Mouse (Mus musculus) liver, adult 2 months (tissue): ENCODE results near the gene Cenpn. TPM values are rescaled to one million over a fixed set of nuclear protein-coding genes. Genes with fewer than 3 reads are reported as not detected.

ENCODE experiments used
- DNase-seq: peaks from one replicate; pipeline ENCODE4 v3.0.0-alpha.2; 2011; ENCODE audit warnings: low read depth, low spot score; ENCODE audit errors: extremely low read depth
- H3K27ac ChIP-seq: fragments of 200-500 bp; replicated peaks from 2 replicates; pipeline ENCODE4 v1.5.1; 2012; ENCODE audit warnings: low read depth, mild to moderate bottlenecking, control low read depth, inconsistent platforms, low read length; ENCODE audit not compliant: insufficient read depth
- H3K27me3 ChIP-seq: fragments of 200-500 bp; 2 replicates; pipeline ENCODE4 v1.6.1; 2012; ENCODE audit warnings: mild to moderate bottlenecking, moderate library complexity, low read length, inconsistent platforms; ENCODE audit not compliant: control insufficient read depth, insufficient read depth
- H3K36me3 ChIP-seq: fragments of 200-500 bp; 2 replicates; pipeline ENCODE4 v1.6.1; 2012; ENCODE audit warnings: low read length, inconsistent platforms; ENCODE audit not compliant: control insufficient read depth, insufficient read depth
- H3K4me1 ChIP-seq: fragments of 200-500 bp; 2 replicates; pipeline ENCODE4 v1.6.1; 2011; ENCODE audit warnings: low read length; ENCODE audit not compliant: control insufficient read depth, insufficient read depth
- H3K4me3 ChIP-seq: fragments of 200-500 bp; 2 replicates; pipeline ENCODE4 v1.5.1; 2011; ENCODE audit warnings: low read depth, mild to moderate bottlenecking, control low read depth, low read length, moderate library complexity; ENCODE audit not compliant: insufficient read depth
- H3K79me2 ChIP-seq: fragments of 200-500 bp; 2 replicates; pipeline ENCODE4 v1.6.1; 2012; ENCODE audit warnings: inconsistent platforms, mild to moderate bottlenecking, low read length, moderate library complexity; ENCODE audit not compliant: control insufficient read depth, insufficient read depth
- H3K9ac ChIP-seq: fragments of 200-500 bp; 2 replicates; pipeline ENCODE4 v1.6.1; 2012; ENCODE audit warnings: low read depth, mild to moderate bottlenecking, control low read depth, inconsistent platforms, low read length
- CTCF ChIP-seq: fragments of 200-500 bp; IDR thresholded peaks from 2 replicates; pipeline ENCODE4 v1.5.1; 2011; ENCODE audit warnings: low read depth, low read length, control low read depth
- POLR2A ChIP-seq: fragments of 200-500 bp; IDR thresholded peaks from 2 replicates; pipeline ENCODE4 v1.6.1; 2011; ENCODE audit warnings: low read length, control low read depth; ENCODE audit not compliant: insufficient read depth; ENCODE audit errors: extremely low read depth
- WGBS: fragments of 180-500 bp; shearing (Covaris S2); methylation state at CpG from one replicate; pipeline ENCODE4 v1.1.7; 2018; 5-methylcytosine and 5-hydroxymethylcytosine counted together
- polyA plus RNA-seq: library from polyadenylated mRNA; depleted of rRNA; stranded (reverse); fragments of >200 nt; gene quantifications from 2 replicates; pipeline ENCODE4 v1.2.3, GENCODE M21; 2012
- total RNA-seq: library from RNA; depleted of rRNA; stranded (reverse); fragments of >200 nt; gene quantifications from 2 replicates; pipeline ENCODE4 v1.2.3, GENCODE M21; 2014

Gene Cenpn
- total and polyA plus RNA-seq, 2 experiments: 0.72 to 0.74 TPM

- 84% methylated on average over 8 of the region's 8 CpGs for whole genome bisulfite sequencing
- Histone ChIP-seq H3K9ac (no peak overlapping the region), H3K4me1 (peaks cover 4% of the 10 kb centered on the region; the same call in 1 of the 2 replicates), H3K4me3 (no peak overlapping the region), H3K27me3 (no peaks in the 10 kb centered on the region), H3K27ac (no peak overlapping the region), H3K79me2 (peaks cover 3% of the 10 kb centered on the region; the same call in 1 of the 2 replicates), H3K36me3 (no peaks in the 10 kb centered on the region)
- no peak for DNase-seq
- TF ChIP-seq POLR2A (no peak), CTCF (no peak)
Measured at GRCm38 (mm10) chr8:116923526-116923925, 2.0 kb downstream of the Cenpn start.

DNA sequence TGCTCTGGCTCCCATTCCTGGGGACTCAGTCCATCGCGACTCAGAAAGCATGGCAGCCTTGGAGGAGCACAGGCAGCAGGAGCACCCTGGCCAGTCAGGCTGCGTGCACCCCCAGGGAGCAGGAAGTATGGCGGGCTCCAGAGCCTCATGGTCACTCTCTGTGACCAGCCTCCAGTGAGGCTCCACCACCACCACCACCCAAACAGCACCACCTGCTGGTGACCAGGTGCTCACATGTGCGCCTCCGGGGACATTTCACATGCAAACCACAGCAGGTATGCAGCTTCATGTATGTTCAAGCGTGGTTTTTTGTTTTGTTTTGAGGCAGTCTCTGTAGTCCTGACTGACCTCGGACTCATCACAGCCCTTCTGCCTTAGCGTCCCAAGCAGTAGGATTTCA is 6.3 kb downstream of the Cenpn start:
- WGBS: 90% methylated on average over 9 of the region's 9 CpGs
- H3K27me3 ChIP-seq: no peaks in the 10 kb centered on the region
- H3K9ac ChIP-seq: no peak overlapping the region
- TF ChIP-seq POLR2A: no peak
- TF ChIP-seq CTCF: peak; percentile 78
- H3K36me3 ChIP-seq: no peaks in the 10 kb centered on the region
- no peak overlapping the region for H3K27ac ChIP-seq
- no peak overlapping the region for H3K4me3 ChIP-seq
- DNase-seq: no peak
- no peaks in the 10 kb centered on the region for H3K79me2 ChIP-seq
- H3K4me1 ChIP-seq: no peaks in the 10 kb centered on the region

DNA sequence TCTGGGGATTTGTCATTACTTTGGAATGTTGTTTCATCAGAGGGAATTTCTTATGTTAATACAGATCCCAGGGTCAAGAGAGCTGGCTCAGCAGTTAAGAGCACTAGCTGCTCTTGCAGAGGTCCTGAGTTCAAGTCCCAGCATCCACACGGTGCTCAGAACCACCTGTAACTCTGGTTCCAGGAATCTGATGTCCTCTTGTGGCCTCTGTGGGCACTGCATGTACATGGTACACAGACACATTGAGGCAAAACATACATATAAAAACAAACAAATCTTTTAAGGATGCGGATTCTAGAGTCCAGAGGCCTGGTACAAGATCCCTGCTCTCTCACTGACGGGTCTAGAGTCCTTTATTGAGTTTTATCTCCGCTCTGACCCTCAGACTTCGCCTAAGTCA is 7.1 kb downstream of the Cenpn start:
- no peaks in the 10 kb centered on the region for H3K27me3 ChIP-seq
- DNase-seq: no peak
- H3K27ac ChIP-seq: no peak overlapping the region
- no peaks in the 10 kb centered on the region for H3K4me1 ChIP-seq
- no peak overlapping the region for H3K9ac ChIP-seq
- no peak for TF ChIP-seq CTCF
- no peak for TF ChIP-seq POLR2A
- 93% methylated on average over 5 of the region's 5 CpGs for WGBS
- no peak overlapping the region for H3K4me3 ChIP-seq
- H3K79me2 ChIP-seq: no peaks in the 10 kb centered on the region
- H3K36me3 ChIP-seq: no peaks in the 10 kb centered on the region

DNA sequence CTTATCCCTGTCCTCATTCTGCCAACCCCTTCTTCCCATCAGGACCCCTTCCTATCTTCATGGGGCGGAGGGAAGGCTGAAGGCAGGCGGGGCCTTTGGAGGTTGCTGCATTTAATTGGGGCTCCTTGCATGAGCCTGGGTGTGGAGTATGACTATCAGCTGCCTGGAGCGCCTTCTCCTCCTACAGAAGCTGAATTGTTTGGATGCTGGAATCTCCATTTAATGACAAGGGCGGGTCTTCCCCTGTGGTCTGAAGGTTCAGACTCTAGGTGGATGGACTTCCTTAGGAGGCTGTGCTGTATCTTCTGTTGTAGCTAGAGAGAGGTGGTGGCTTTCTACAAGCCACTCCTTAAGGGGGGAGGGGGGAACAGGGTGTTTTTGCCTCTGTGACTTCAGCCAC is 13.4 kb downstream of the Cenpn start:
- TF ChIP-seq CTCF: no peak
- Histone ChIP-seq H3K9ac (no peak overlapping the region), H3K4me3 (no peak overlapping the region), H3K4me1 (no peaks in the 10 kb centered on the region), H3K27ac (no peak overlapping the region), H3K36me3 (no peaks in the 10 kb centered on the region), H3K79me2 (no peaks in the 10 kb centered on the region), H3K27me3 (no peaks in the 10 kb centered on the region)
- DNase-seq: no peak
- WGBS: 97% methylated on average over 4 of the region's 4 CpGs

- 96% methylated on average over 6 of the region's 6 CpGs for WGBS
- H3K4me1 ChIP-seq: no peaks in the 10 kb centered on the region
- H3K36me3 ChIP-seq: no peaks in the 10 kb centered on the region
- H3K27ac ChIP-seq: no peak overlapping the region
- no peak for DNase-seq
- H3K79me2 ChIP-seq: no peaks in the 10 kb centered on the region
- no peaks in the 10 kb centered on the region for H3K27me3 ChIP-seq
- H3K4me3 ChIP-seq: no peak overlapping the region
- H3K9ac ChIP-seq: no peak overlapping the region
- TF ChIP-seq CTCF (no peak), POLR2A (no peak)
Measured at GRCm38 (mm10) chr8:116935506-116935905, 14.0 kb downstream of the Cenpn start.

GRCm38 (mm10) chr8:116942284-116943058 is 20.9 kb downstream of the Cenpn start:
- Histone ChIP-seq H3K9ac (no peak overlapping the region), H3K4me1 (peaks cover 11% of the 10 kb centered on the region; the same call in 1 of the 2 replicates), H3K79me2 (peaks cover 21% of the 10 kb centered on the region; the same call in 1 of the 2 replicates), H3K36me3 (no peaks in the 10 kb centered on the region), H3K4me3 (no peak overlapping the region), H3K27ac (no peak overlapping the region), H3K27me3 (no peaks in the 10 kb centered on the region)
- no peak for DNase-seq
- WGBS: 77% methylated on average over 12 of the region's 12 CpGs
- no peak for TF ChIP-seq CTCF
- no peak for TF ChIP-seq POLR2A
